Mouse (Mus musculus): ENCODE results near the gene Ppfibp2. TPM values are rescaled to one million over a fixed set of nuclear protein-coding genes. Genes with fewer than 3 reads are reported as not detected.
A peak's percentile ranks its signal among the peaks of the same experiment; 100 is the strongest.

Gene Ppfibp2
- polyA plus RNA-seq (2012; rRNA removed), result 7.4 and 8.4 TPM in 2 replicates

DNA sequence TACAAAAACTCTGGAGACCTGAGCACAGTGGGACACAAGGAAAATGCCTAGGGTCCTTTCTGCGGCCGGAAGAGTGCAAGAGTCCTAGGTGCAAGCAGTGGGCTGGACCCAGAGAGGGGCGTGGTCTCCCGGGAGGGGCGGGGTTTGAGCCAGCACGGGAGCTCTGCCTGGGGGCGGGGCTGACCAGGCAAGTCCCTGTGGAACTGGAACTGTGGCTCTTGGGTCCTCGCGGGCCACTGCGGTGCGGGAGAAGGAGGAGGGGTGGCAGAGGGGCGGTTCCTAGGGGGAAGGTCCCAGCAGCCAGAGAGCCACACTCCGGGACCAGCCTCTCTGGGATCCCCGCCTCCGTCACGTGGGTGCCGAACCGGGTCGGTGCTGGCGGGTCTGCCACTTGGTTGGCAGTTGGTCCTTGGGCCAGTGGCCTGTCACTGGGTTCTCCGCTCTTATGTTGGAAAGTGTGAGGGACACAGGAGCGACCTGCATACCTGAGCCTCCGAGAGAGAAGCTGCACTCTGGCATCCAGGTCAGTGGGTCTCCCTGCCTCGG, at the start of gene Ppfibp2:
Ppfibp2 (plus strand) TSS at position 351 of the 546 bp plus-strand sequence.
- Histone ChIP-seq H3K36me3 (ENCODE audit: control insufficient read depth, insufficient read depth, low read length) (no peaks in the 10 kb centered on the region), H3K27ac (ENCODE audit: control insufficient read depth, insufficient read depth, low read depth, low read length) (peak within 1 kb of the TSS; percentile 46; the same call in 1 of the 2 replicates), H3K27me3 (ENCODE audit: control insufficient read depth, insufficient read depth, low read length) (no peaks in the 10 kb centered on the region), H3K4me1 (ENCODE audit: control insufficient read depth, insufficient read depth, low read length) (peaks cover 15% of the 10 kb centered on the region), H3K4me3 (ENCODE audit: control insufficient read depth, low read depth, low read length) (peak within 1 kb of the TSS; percentile 84)
- TF ChIP-seq CTCF (IDR thresholded peaks at IDR 0.05; ENCODE audit: control insufficient read depth, insufficient read depth, insufficient replicate concordance, low read depth, low read length) (no peak), POLR2A (IDR thresholded peaks at IDR 0.05; ENCODE audit: control insufficient read depth, low read depth, low read length) (peak; percentile 49)

DNA sequence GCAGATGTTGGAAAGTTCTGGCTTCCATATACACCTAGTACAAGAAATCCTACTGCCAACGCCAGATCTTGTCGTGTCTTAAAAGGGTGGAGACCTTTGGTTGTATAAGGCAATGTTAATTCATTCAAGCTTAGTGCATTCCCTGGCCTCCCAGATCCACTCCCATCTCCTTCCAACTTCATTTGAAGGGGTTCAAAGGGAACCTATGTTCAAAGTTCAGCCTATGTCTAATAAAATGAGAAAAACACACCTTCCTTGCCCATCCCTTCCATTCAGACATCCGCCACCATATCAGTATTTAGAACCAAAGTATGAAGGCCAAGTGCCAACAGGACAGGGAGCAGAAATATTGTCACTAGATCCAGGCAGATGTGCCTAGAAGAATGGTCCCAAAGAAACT, 47.1 kb upstream of the Ppfibp2 start:
- no peak overlapping the region for H3K27ac ChIP-seq (ENCODE audit: control insufficient read depth, insufficient read depth, low read depth, low read length)
- H3K4me3 ChIP-seq (ENCODE audit: control insufficient read depth, low read depth, low read length), result no peak overlapping the region
- no peaks in the 10 kb centered on the region for H3K4me1 ChIP-seq (ENCODE audit: control insufficient read depth, insufficient read depth, low read length)
- no peaks in the 10 kb centered on the region for H3K36me3 ChIP-seq (ENCODE audit: control insufficient read depth, insufficient read depth, low read length)
- no peak for TF ChIP-seq CTCF (IDR thresholded peaks at IDR 0.05; ENCODE audit: control insufficient read depth, insufficient read depth, insufficient replicate concordance, low read depth, low read length)
- no peak for TF ChIP-seq POLR2A (IDR thresholded peaks at IDR 0.05; ENCODE audit: control insufficient read depth, low read depth, low read length)
- no peaks in the 10 kb centered on the region for H3K27me3 ChIP-seq (ENCODE audit: control insufficient read depth, insufficient read depth, low read length)

DNA sequence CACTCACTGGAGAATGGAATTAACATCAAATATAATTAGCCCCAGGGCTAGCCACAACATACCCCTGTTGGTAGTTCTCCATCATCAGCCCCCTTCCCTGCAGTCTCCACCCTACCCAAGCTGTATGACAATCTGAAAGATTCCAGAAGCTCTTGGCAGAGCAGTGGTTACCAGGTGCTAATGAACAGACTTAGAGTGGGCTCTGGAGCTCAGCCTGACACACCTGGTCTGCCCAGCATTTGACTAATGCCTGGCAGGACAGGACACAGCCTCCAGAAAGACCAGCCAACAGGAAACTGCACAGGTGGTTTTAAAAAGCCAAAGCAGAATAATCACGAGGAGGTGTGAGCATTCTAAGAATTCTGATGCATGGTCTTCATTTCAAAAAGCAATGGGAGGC, 41.5 kb upstream of the Ppfibp2 start:
- Histone ChIP-seq H3K27me3 (ENCODE audit: control insufficient read depth, insufficient read depth, low read length) (no peaks in the 10 kb centered on the region), H3K4me3 (ENCODE audit: control insufficient read depth, low read depth, low read length) (no peak overlapping the region), H3K4me1 (ENCODE audit: control insufficient read depth, insufficient read depth, low read length) (no peaks in the 10 kb centered on the region), H3K36me3 (ENCODE audit: control insufficient read depth, insufficient read depth, low read length) (no peaks in the 10 kb centered on the region), H3K27ac (ENCODE audit: control insufficient read depth, insufficient read depth, low read depth, low read length) (no peak overlapping the region)
- no peak for TF ChIP-seq CTCF (IDR thresholded peaks at IDR 0.05; ENCODE audit: control insufficient read depth, insufficient read depth, insufficient replicate concordance, low read depth, low read length)

DNA sequence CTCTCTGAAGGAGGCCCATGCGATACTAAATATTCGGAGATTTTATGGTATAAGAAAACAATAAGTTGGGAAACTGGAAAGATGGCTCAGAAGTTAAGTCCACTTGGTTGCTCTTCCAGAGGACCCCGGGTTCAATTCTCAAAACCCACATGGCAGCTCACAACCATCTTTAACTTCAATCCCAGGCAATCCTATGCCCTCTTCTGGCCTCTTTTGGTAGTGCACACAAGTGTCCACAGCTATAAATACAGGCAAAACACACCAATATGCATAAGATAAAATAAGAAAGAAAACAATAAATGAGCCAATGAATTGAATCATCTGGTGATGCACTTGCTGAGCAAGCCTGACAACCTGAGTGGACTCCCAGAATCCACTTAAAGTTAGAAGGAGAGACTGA, 39.1 kb upstream of the Ppfibp2 start:
- H3K36me3 ChIP-seq (ENCODE audit: control insufficient read depth, insufficient read depth, low read length), result no peaks in the 10 kb centered on the region
- TF ChIP-seq POLR2A (IDR thresholded peaks at IDR 0.05; ENCODE audit: control insufficient read depth, low read depth, low read length) (no peak), CTCF (IDR thresholded peaks at IDR 0.05; ENCODE audit: control insufficient read depth, insufficient read depth, insufficient replicate concordance, low read depth, low read length) (no peak)
- H3K4me3 ChIP-seq (ENCODE audit: control insufficient read depth, low read depth, low read length), result no peak overlapping the region
- H3K4me1 ChIP-seq (ENCODE audit: control insufficient read depth, insufficient read depth, low read length), result no peaks in the 10 kb centered on the region
- H3K27me3 ChIP-seq (ENCODE audit: control insufficient read depth, insufficient read depth, low read length), result no peaks in the 10 kb centered on the region
- H3K27ac ChIP-seq (ENCODE audit: control insufficient read depth, insufficient read depth, low read depth, low read length), result no peak overlapping the region

DNA sequence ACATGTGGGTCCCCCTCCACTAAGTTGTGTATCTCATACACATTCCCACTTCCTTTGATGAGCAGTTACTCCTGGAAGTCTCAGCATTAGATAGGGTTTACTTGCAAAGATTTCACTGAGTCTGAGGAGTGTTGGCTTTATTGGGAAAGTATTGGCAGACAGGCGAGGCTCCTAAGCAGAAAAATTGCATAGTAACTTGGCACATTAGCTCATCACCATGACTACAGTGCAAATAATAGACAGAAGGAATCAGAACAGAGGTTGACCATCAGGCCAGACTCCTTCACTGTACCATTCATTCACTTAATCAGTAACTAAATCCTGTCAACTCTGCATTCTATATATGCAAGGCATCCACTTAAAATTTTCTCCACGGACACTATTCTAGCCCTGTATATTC, 34.3 kb upstream of the Ppfibp2 start:
- Histone ChIP-seq H3K4me3 (ENCODE audit: control insufficient read depth, low read depth, low read length) (no peak overlapping the region), H3K27ac (ENCODE audit: control insufficient read depth, insufficient read depth, low read depth, low read length) (no peak overlapping the region), H3K36me3 (ENCODE audit: control insufficient read depth, insufficient read depth, low read length) (no peaks in the 10 kb centered on the region), H3K4me1 (ENCODE audit: control insufficient read depth, insufficient read depth, low read length) (no peaks in the 10 kb centered on the region), H3K27me3 (ENCODE audit: control insufficient read depth, insufficient read depth, low read length) (no peaks in the 10 kb centered on the region)
- TF ChIP-seq CTCF (IDR thresholded peaks at IDR 0.05; ENCODE audit: control insufficient read depth, insufficient read depth, insufficient replicate concordance, low read depth, low read length) (no peak), POLR2A (IDR thresholded peaks at IDR 0.05; ENCODE audit: control insufficient read depth, low read depth, low read length) (no peak)

DNA sequence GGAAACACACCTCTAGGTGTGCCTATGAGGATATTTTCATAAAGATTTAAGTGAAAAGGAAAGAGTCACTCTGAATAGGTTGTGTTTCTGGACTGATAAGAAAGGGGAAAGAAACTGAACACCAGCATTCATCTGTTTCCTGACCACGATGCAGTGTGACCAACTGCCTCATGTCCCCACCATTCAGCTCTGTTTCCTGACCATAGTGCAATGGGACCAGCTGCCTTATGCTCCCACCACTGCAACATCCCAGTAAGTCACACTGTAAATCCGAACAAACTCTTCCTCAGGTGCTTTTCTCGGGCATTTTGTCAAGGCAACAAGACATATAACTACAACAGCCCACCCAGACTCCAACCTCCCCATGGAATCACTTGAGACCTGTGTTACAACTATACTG, 33.4 kb upstream of the Ppfibp2 start:
- no peak overlapping the region for H3K4me3 ChIP-seq (ENCODE audit: control insufficient read depth, low read depth, low read length)
- no peak overlapping the region for H3K27ac ChIP-seq (ENCODE audit: control insufficient read depth, insufficient read depth, low read depth, low read length)
- no peaks in the 10 kb centered on the region for H3K27me3 ChIP-seq (ENCODE audit: control insufficient read depth, insufficient read depth, low read length)
- TF ChIP-seq POLR2A (IDR thresholded peaks at IDR 0.05; ENCODE audit: control insufficient read depth, low read depth, low read length) (no peak), CTCF (IDR thresholded peaks at IDR 0.05; ENCODE audit: control insufficient read depth, insufficient read depth, insufficient replicate concordance, low read depth, low read length) (no peak)
- H3K36me3 ChIP-seq (ENCODE audit: control insufficient read depth, insufficient read depth, low read length), result no peaks in the 10 kb centered on the region
- no peaks in the 10 kb centered on the region for H3K4me1 ChIP-seq (ENCODE audit: control insufficient read depth, insufficient read depth, low read length)

DNA sequence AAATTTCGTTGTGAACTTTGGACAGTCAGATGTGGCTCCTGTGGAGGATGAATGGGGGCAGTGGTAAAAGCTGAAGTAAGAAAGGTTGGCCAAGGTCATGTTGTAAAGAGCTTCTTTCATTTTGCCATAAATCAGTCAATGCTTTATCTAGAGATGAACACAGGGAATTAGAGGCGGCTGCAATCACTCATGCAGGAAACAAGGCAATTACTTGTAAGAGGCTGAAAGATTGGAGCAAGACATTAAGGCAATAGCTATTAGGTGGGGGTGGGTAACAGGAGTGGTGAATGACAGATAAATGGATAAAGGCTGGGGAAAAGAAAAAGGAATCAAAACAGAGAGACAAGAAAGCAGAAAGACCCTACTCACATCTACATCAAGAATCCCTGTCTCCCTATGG, 31.3 kb upstream of the Ppfibp2 start:
- Histone ChIP-seq H3K36me3 (ENCODE audit: control insufficient read depth, insufficient read depth, low read length) (no peaks in the 10 kb centered on the region), H3K27ac (ENCODE audit: control insufficient read depth, insufficient read depth, low read depth, low read length) (no peak overlapping the region), H3K4me3 (ENCODE audit: control insufficient read depth, low read depth, low read length) (no peak overlapping the region), H3K27me3 (ENCODE audit: control insufficient read depth, insufficient read depth, low read length) (no peaks in the 10 kb centered on the region), H3K4me1 (ENCODE audit: control insufficient read depth, insufficient read depth, low read length) (no peaks in the 10 kb centered on the region)
- TF ChIP-seq CTCF (IDR thresholded peaks at IDR 0.05; ENCODE audit: control insufficient read depth, insufficient read depth, insufficient replicate concordance, low read depth, low read length) (no peak), POLR2A (IDR thresholded peaks at IDR 0.05; ENCODE audit: control insufficient read depth, low read depth, low read length) (no peak)

DNA sequence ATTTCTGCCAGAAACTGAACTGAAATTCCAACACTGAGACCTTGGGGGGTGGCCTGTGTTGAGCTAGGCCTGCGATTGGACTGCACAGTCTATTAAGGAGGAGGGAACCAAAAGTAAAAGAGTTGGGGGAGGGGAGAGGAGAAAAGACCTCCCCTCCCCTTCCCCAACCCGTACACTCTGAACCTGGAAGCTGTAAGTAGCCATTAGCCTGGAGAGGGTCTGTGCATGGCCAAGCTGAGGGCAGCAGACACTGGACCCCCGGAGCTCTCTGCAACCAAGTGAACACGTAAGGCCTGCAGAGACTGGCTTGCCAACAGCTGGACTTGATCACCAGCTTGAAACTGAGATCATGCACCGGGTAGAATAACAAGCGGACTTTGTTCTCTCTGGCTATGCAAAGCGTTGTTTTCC, 27.7 kb upstream of the Ppfibp2 start, which contains the start of gene Olfml1:
Olfml1 (plus strand) TSS at position 186 of the 411 bp plus-strand sequence.
- Histone ChIP-seq H3K36me3 (ENCODE audit: control insufficient read depth, insufficient read depth, low read length) (no peaks in the 10 kb centered on the region), H3K27ac (ENCODE audit: control insufficient read depth, insufficient read depth, low read depth, low read length) (0 out of 2 replicates have a peak within 1 kb of the TSS, but pooled peaks have one; percentile 23), H3K4me3 (ENCODE audit: control insufficient read depth, low read depth, low read length) (peak within 1 kb of the TSS; percentile 23), H3K27me3 (ENCODE audit: control insufficient read depth, insufficient read depth, low read length) (no peaks in the 10 kb centered on the region), H3K4me1 (ENCODE audit: control insufficient read depth, insufficient read depth, low read length) (no peaks in the 10 kb centered on the region)
- TF ChIP-seq POLR2A (IDR thresholded peaks at IDR 0.05; ENCODE audit: control insufficient read depth, low read depth, low read length) (no peak), CTCF (IDR thresholded peaks at IDR 0.05; ENCODE audit: control insufficient read depth, insufficient read depth, insufficient replicate concordance, low read depth, low read length) (no peak)

All from testis, adult 2 months (tissue).